Mouse (Mus musculus): ENCODE data around the gene Tmem119. TPM values are rescaled to one million over a fixed set of nuclear protein-coding genes. Genes with fewer than 3 reads are reported as not detected.

Tmem119 gene
- polyA plus RNA-seq, 1 experiment from 2014 or later = 50.8 TPM

GRCm38 (mm10) chr5:113841243-113842225 is 41.2 kb upstream of the Tmem119 start:
- Histone ChIP-seq H3K36me3 (replicated peaks; ENCODE audit: control insufficient read depth, insufficient read depth, low read depth, low read length) (peaks cover 5% of the 10 kb centered on the region), H3K27me3 (ENCODE audit: control insufficient read depth, insufficient read depth, low read length) (no peaks in the 10 kb centered on the region), H3K4me2 (ENCODE audit: low read depth, low read length) (no peak overlapping the region), H3K9me3 (replicated peaks; ENCODE audit: control insufficient read depth, low read length) (no peaks in the 10 kb centered on the region), H3K27ac (replicated peaks; ENCODE audit: low read depth, low read length) (no peak overlapping the region), H3K4me3 (ENCODE audit: low read depth, low read length) (no peak overlapping the region), H3K9ac (replicated peaks; ENCODE audit: low read length) (no peak overlapping the region), H3K4me1 (ENCODE audit: control insufficient read depth, insufficient read depth, low read length) (no peaks in the 10 kb centered on the region)
- DNase-seq (ENCODE audit: low spot score) (no peak), ATAC-seq (replicated peaks; ENCODE audit: insufficient number of reproducible peaks, low FRiP score, low TSS enrichment, low read depth) (no peak)
- 89% methylated on average over 23 of the region's 23 CpGs for WGBS

GRCm38 (mm10) chr5:113840443-113840842 is 40.1 kb upstream of the Tmem119 start:
- no peak overlapping the region for H3K4me3 ChIP-seq (ENCODE audit: low read depth, low read length)
- WGBS = 88% methylated on average over 4 of the region's 4 CpGs
- H3K4me2 ChIP-seq (ENCODE audit: low read depth, low read length) = no peak overlapping the region
- no peaks in the 10 kb centered on the region for H3K9me3 ChIP-seq (replicated peaks; ENCODE audit: control insufficient read depth, low read length)
- ATAC-seq (replicated peaks; ENCODE audit: insufficient number of reproducible peaks, low FRiP score, low TSS enrichment, low read depth) (no peak), DNase-seq (ENCODE audit: low spot score) (no peak)
- H3K4me1 ChIP-seq (ENCODE audit: control insufficient read depth, insufficient read depth, low read length) = no peaks in the 10 kb centered on the region
- peaks cover 5% of the 10 kb centered on the region; the same call in 1 of the 2 replicates for H3K36me3 ChIP-seq (replicated peaks; ENCODE audit: control insufficient read depth, insufficient read depth, low read depth, low read length)
- no peak overlapping the region for H3K27ac ChIP-seq (replicated peaks; ENCODE audit: low read depth, low read length)
- no peaks in the 10 kb centered on the region for H3K27me3 ChIP-seq (ENCODE audit: control insufficient read depth, insufficient read depth, low read length)
- no peak overlapping the region for H3K9ac ChIP-seq (replicated peaks; ENCODE audit: low read length)

DNA sequence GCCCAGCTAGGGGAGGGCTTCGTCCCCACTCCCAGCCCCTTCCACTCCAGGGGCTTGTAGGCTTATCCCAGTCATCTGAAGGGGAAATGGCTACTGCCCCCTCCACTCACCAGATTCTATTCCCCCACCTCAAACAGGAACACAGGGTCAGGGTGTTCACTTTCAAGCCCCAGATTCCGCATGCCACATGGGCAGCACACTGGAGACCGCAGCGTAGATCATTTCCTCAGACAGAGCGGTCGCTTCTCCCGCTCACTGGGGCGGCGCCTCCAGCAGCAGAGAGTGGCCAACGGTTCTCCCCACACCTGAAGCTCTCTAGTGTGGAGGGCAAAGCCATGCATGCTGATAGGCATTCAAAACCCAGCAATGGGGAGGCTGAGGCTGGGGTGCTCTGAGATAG is 36.6 kb upstream of the Tmem119 start:
- Histone ChIP-seq H3K36me3 (replicated peaks; ENCODE audit: control insufficient read depth, insufficient read depth, low read depth, low read length) (no peaks in the 10 kb centered on the region), H3K4me2 (ENCODE audit: low read depth, low read length) (no peak overlapping the region), H3K27me3 (ENCODE audit: control insufficient read depth, insufficient read depth, low read length) (no peaks in the 10 kb centered on the region), H3K9ac (replicated peaks; ENCODE audit: low read length) (no peak overlapping the region), H3K4me3 (ENCODE audit: low read depth, low read length) (no peak overlapping the region), H3K27ac (replicated peaks; ENCODE audit: low read depth, low read length) (no peak overlapping the region), H3K4me1 (ENCODE audit: control insufficient read depth, insufficient read depth, low read length) (no peaks in the 10 kb centered on the region), H3K9me3 (replicated peaks; ENCODE audit: control insufficient read depth, low read length) (no peaks in the 10 kb centered on the region)
- ATAC-seq (replicated peaks; ENCODE audit: insufficient number of reproducible peaks, low FRiP score, low TSS enrichment, low read depth) = no peak
- DNase-seq (ENCODE audit: low spot score) = no peak
- WGBS = 88% methylated on average over 10 of the region's 10 CpGs

DNA sequence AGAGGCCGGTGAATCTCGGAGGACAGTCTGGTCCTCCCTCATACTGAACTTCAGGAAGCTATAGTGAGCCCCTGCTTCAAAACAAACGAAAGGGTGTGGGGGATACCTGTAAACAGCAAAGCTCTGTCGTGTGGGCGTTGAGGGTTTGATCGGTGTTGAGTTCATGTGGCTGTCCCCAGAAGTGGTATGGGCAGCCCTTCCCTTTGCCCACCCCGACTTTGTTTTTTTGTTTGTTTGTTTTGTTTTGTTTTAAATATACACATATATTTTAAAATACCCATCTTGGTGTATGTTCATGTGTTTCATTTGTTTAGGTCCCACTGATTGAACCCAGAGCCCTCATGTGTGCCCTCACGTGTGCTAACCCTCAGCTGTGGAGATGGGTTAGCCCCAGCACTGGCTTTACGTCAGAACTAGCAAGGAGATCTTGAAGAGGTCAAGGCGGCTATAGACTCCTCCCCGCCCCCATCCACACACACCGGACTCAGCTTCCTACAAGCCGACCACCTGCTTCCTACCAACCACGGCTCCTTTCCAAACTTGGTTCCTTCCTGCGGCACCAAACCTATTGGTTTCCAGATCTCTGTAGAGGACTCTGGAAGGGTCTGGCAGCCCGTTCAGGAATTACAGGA is 33.1 kb upstream of the Tmem119 start:
- H3K27me3 ChIP-seq (ENCODE audit: control insufficient read depth, insufficient read depth, low read length) = no peaks in the 10 kb centered on the region
- H3K4me1 ChIP-seq (ENCODE audit: control insufficient read depth, insufficient read depth, low read length) = no peaks in the 10 kb centered on the region
- H3K9me3 ChIP-seq (replicated peaks; ENCODE audit: control insufficient read depth, low read length) = no peaks in the 10 kb centered on the region
- H3K4me3 ChIP-seq (ENCODE audit: low read depth, low read length) = no peak overlapping the region
- H3K27ac ChIP-seq (replicated peaks; ENCODE audit: low read depth, low read length) = no peak overlapping the region
- H3K4me2 ChIP-seq (ENCODE audit: low read depth, low read length) = no peak overlapping the region
- no peak overlapping the region for H3K9ac ChIP-seq (replicated peaks; ENCODE audit: low read length)
- WGBS = 71% methylated on average over 16 of the region's 16 CpGs
- DNase-seq (ENCODE audit: low spot score) (no peak), ATAC-seq (replicated peaks; ENCODE audit: insufficient number of reproducible peaks, low FRiP score, low TSS enrichment, low read depth) (no peak)
- no peaks in the 10 kb centered on the region for H3K36me3 ChIP-seq (replicated peaks; ENCODE audit: control insufficient read depth, insufficient read depth, low read depth, low read length)

- H3K27ac ChIP-seq (replicated peaks; ENCODE audit: low read depth, low read length) = no peak within 1 kb of the TSS
- WGBS = 41% methylated on average over 8 of the region's 8 CpGs
These were observed 32.2 kb upstream of the Tmem119 start, which contains the start of gene Selplg for GRCm38 (mm10) chr5:113832490-113832901. Gene Selplg (minus strand): TSS chr5:113832644.

DNA sequence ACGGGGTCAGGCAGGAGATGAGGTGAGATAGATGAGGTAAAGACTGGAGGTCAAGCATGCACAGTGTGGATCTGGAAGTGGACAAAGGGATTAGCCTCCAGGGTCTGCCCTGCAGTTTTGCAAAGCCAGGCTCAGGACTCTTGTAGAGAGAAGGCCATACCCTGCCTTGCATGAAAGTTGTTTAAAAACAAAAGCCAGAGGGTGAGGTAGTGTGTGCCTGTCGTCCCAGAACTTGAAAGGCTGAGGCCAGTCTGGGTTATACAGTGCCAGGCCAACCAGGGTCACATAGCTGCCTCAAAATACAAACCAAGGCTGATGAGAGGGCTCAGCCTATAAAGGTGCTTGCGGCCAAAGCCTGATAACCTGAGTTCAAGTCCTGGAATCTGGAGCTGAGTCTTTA is 31.4 kb upstream of the Tmem119 start:
- WGBS = 66% methylated on average over 3 of the region's 3 CpGs
- no peaks in the 10 kb centered on the region for H3K4me1 ChIP-seq (ENCODE audit: control insufficient read depth, insufficient read depth, low read length)
- no peaks in the 10 kb centered on the region for H3K9me3 ChIP-seq (replicated peaks; ENCODE audit: control insufficient read depth, low read length)
- no peak overlapping the region for H3K4me2 ChIP-seq (ENCODE audit: low read depth, low read length)
- ATAC-seq (replicated peaks; ENCODE audit: insufficient number of reproducible peaks, low FRiP score, low TSS enrichment, low read depth) = no peak
- H3K27ac ChIP-seq (replicated peaks; ENCODE audit: low read depth, low read length) = no peak overlapping the region
- H3K9ac ChIP-seq (replicated peaks; ENCODE audit: low read length) = no peak overlapping the region
- H3K36me3 ChIP-seq (replicated peaks; ENCODE audit: control insufficient read depth, insufficient read depth, low read depth, low read length) = no peaks in the 10 kb centered on the region
- no peak overlapping the region for H3K4me3 ChIP-seq (ENCODE audit: low read depth, low read length)
- no peak for DNase-seq (ENCODE audit: low spot score)
- H3K27me3 ChIP-seq (ENCODE audit: control insufficient read depth, insufficient read depth, low read length) = no peaks in the 10 kb centered on the region

More at GRCm38 (mm10) chr5:113832490-113832901, 32.2 kb upstream of the Tmem119 start, which contains the start of gene Selplg:
- H3K36me3 ChIP-seq (replicated peaks; ENCODE audit: control insufficient read depth, insufficient read depth, low read depth, low read length) = no peaks in the 10 kb centered on the region
- H3K4me3 ChIP-seq (ENCODE audit: low read depth, low read length) = no peak within 1 kb of the TSS
- DNase-seq (ENCODE audit: low spot score) (no peak), ATAC-seq (replicated peaks; ENCODE audit: insufficient number of reproducible peaks, low FRiP score, low TSS enrichment, low read depth) (no peak)
- H3K27me3 ChIP-seq (ENCODE audit: control insufficient read depth, insufficient read depth, low read length) = no peaks in the 10 kb centered on the region
- H3K4me1 ChIP-seq (ENCODE audit: control insufficient read depth, insufficient read depth, low read length) = no peaks in the 10 kb centered on the region
- H3K9ac ChIP-seq (replicated peaks; ENCODE audit: low read length) = no peak within 1 kb of the TSS
- no peak within 1 kb of the TSS for H3K4me2 ChIP-seq (ENCODE audit: low read depth, low read length)
- no peaks in the 10 kb centered on the region for H3K9me3 ChIP-seq (replicated peaks; ENCODE audit: control insufficient read depth, low read length)

DNA sequence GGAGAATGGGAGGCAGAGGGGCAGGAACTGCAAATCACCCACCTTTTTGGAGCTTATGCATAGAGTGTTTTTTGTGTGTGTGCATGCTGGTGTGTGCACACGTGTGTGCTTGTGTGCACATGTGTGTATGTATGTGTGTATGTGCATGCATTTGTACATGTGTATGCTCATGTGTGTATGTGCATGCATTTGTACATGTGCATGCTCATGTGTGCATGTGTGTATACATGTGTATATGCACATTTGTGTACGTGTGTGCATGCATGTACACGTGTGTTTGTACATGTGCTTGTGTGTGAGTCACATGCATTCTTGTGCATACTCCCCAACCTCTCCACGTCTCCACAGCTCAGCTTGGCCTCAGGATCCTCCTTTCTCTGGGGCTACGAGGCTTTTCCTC is 30.5 kb upstream of the Tmem119 start:
- H3K9ac ChIP-seq (replicated peaks; ENCODE audit: low read length) = no peak overlapping the region
- DNase-seq (ENCODE audit: low spot score) (no peak), ATAC-seq (replicated peaks; ENCODE audit: insufficient number of reproducible peaks, low FRiP score, low TSS enrichment, low read depth) (no peak)

GRCm38 (mm10) chr5:113830292-113830643 is 30.0 kb upstream of the Tmem119 start:
- H3K4me2 ChIP-seq (ENCODE audit: low read depth, low read length) = no peak overlapping the region
- ATAC-seq (replicated peaks; ENCODE audit: insufficient number of reproducible peaks, low FRiP score, low TSS enrichment, low read depth) (no peak), DNase-seq (ENCODE audit: low spot score) (no peak)
- H3K27ac ChIP-seq (replicated peaks; ENCODE audit: low read depth, low read length) = no peak overlapping the region; the same call in 1 of the 2 replicates
- no peaks in the 10 kb centered on the region for H3K9me3 ChIP-seq (replicated peaks; ENCODE audit: control insufficient read depth, low read length)
- no peaks in the 10 kb centered on the region for H3K27me3 ChIP-seq (ENCODE audit: control insufficient read depth, insufficient read depth, low read length)
- no peaks in the 10 kb centered on the region for H3K36me3 ChIP-seq (replicated peaks; ENCODE audit: control insufficient read depth, insufficient read depth, low read depth, low read length)
- no peaks in the 10 kb centered on the region for H3K4me1 ChIP-seq (ENCODE audit: control insufficient read depth, insufficient read depth, low read length)
- no peak overlapping the region for H3K9ac ChIP-seq (replicated peaks; ENCODE audit: low read length)
- H3K4me3 ChIP-seq (ENCODE audit: low read depth, low read length) = no peak overlapping the region
- 72% methylated on average over 10 of the region's 10 CpGs for WGBS

More for the DNA sequence above, 30.5 kb upstream of the Tmem119 start:
- no peaks in the 10 kb centered on the region for H3K27me3 ChIP-seq (ENCODE audit: control insufficient read depth, insufficient read depth, low read length)
- no peak overlapping the region for H3K4me2 ChIP-seq (ENCODE audit: low read depth, low read length)
- H3K4me3 ChIP-seq (ENCODE audit: low read depth, low read length) = no peak overlapping the region
- H3K27ac ChIP-seq (replicated peaks; ENCODE audit: low read depth, low read length) = no peak overlapping the region
- H3K9me3 ChIP-seq (replicated peaks; ENCODE audit: control insufficient read depth, low read length) = no peaks in the 10 kb centered on the region
- WGBS = 84% methylated on average over 5 of the region's 5 CpGs
- H3K4me1 ChIP-seq (ENCODE audit: control insufficient read depth, insufficient read depth, low read length) = no peaks in the 10 kb centered on the region
- H3K36me3 ChIP-seq (replicated peaks; ENCODE audit: control insufficient read depth, insufficient read depth, low read depth, low read length) = no peaks in the 10 kb centered on the region

Measured in embryonic facial prominence, embryonic 11.5 days (tissue).